Mouse (Mus musculus) limb, embryonic 15.5 days (tissue): ENCODE results near the gene Sirt2. TPM values are rescaled to one million over a fixed set of nuclear protein-coding genes. Genes with fewer than 3 reads are reported as not detected.

Experiments
- ATAC-seq: fragments of 200-750 bp; cut with Nextera tagmentation; 2 replicates; pipeline ENCODE4 v1.8.0; 2017; ENCODE audit warnings: low read depth, moderate TSS enrichment; ENCODE audit not compliant: insufficient number of reproducible peaks, low FRiP score, low TSS enrichment
- H3K27ac ChIP-seq: fragments of 300-500 bp; sonication (generic); 2 replicates; pipeline ENCODE4 v1.5.1; 2015; ENCODE audit warnings: moderate library complexity, mild to moderate bottlenecking, inconsistent platforms
- H3K27me3 ChIP-seq: fragments of 300-500 bp; sonication (generic); 2 replicates; pipeline ENCODE4 v1.6.1; 2015; ENCODE audit warnings: inconsistent platforms
- H3K36me3 ChIP-seq: fragments of 300-500 bp; sonication (generic); 2 replicates; pipeline ENCODE4 v1.6.1; 2015; ENCODE audit warnings: inconsistent platforms
- H3K4me1 ChIP-seq: fragments of 300-500 bp; sonication (generic); 2 replicates; pipeline ENCODE4 v1.6.1; 2015; ENCODE audit warnings: inconsistent platforms
- H3K4me2 ChIP-seq: fragments of 300-500 bp; sonication (generic); 2 replicates; pipeline ENCODE4 v1.6.1; 2015; ENCODE audit warnings: mild to moderate bottlenecking, inconsistent platforms
- H3K4me3 ChIP-seq: fragments of 300-500 bp; sonication (generic); 2 replicates; pipeline ENCODE4 v1.5.1; 2015; ENCODE audit warnings: mild to moderate bottlenecking, inconsistent platforms
- H3K9ac ChIP-seq: fragments of 300-500 bp; sonication (generic); 2 replicates; pipeline ENCODE4 v1.6.1; 2015; ENCODE audit warnings: inconsistent platforms
- H3K9me3 ChIP-seq: fragments of 300-500 bp; sonication (generic); 2 replicates; pipeline ENCODE4 v1.6.1; 2016; ENCODE audit warnings: inconsistent platforms
- WGBS: fragments of 180-500 bp; shearing (Covaris S2); methylation state at CpG from one replicate; pipeline ENCODE4 v1.1.7; 2015; 5-methylcytosine and 5-hydroxymethylcytosine counted together
- polyA plus RNA-seq: library from polyadenylated mRNA; unstranded; fragments of >200 nt; fragmentation: Nextera tagmentation; extraction: Ambion mirVana; gene quantifications from 2 replicates; pipeline ENCODE4 v1.2.1, GENCODE M21; 2015

Gene Sirt2
- polyA plus RNA-seq, 1 experiment from 2014 or later, result 79.8 TPM

- 11% methylated on average over 10 of the region's 10 CpGs for WGBS
- ATAC-seq, result peak; percentile 40; the same call in 1 of the 2 replicates
- peak overlapping the region; percentile 94 for H3K27ac ChIP-seq
- H3K4me3 ChIP-seq, result no peak overlapping the region
- no peaks in the 10 kb centered on the region for H3K27me3 ChIP-seq
- H3K9me3 ChIP-seq, result no peaks in the 10 kb centered on the region
- peaks cover 31% of the 10 kb centered on the region for H3K4me1 ChIP-seq
- H3K4me2 ChIP-seq, result peak overlapping the region; percentile 25; the same call in 1 of the 2 replicates
- H3K9ac ChIP-seq, result no peak overlapping the region
- H3K36me3 ChIP-seq, result no peaks in the 10 kb centered on the region
Observed at GRCm38 (mm10) chr7:28801901-28802670, 35.6 kb downstream of the Sirt2 start.

GRCm38 (mm10) chr7:28802846-28803588, 36.5 kb downstream of the Sirt2 start:
- ATAC-seq, result peak; percentile 64; the same call in 1 of the 2 replicates

GRCm38 (mm10) chr7:28803756-28804155, 37.2 kb downstream of the Sirt2 start:
- Histone ChIP-seq H3K9ac (no peak overlapping the region), H3K4me1 (peaks cover 39% of the 10 kb centered on the region), H3K4me2 (0 out of 2 replicates have a peak overlapping the region, but pooled peaks have one; percentile 0), H3K36me3 (no peaks in the 10 kb centered on the region), H3K27me3 (no peaks in the 10 kb centered on the region), H3K4me3 (no peak overlapping the region), H3K27ac (peak overlapping the region; percentile 94), H3K9me3 (no peaks in the 10 kb centered on the region)
- 34% methylated on average over 4 of the region's 4 CpGs for whole genome bisulfite sequencing
- no peak for ATAC-seq

More at GRCm38 (mm10) chr7:28802846-28803588, 36.5 kb downstream of the Sirt2 start:
- Histone ChIP-seq H3K4me2 (peak overlapping the region; percentile 25; the same call in 1 of the 2 replicates), H3K9me3 (no peaks in the 10 kb centered on the region), H3K36me3 (no peaks in the 10 kb centered on the region), H3K27ac (peak overlapping the region; percentile 94), H3K4me3 (no peak overlapping the region), H3K27me3 (no peaks in the 10 kb centered on the region), H3K9ac (no peak overlapping the region), H3K4me1 (peaks cover 36% of the 10 kb centered on the region)
- 14% methylated on average over 10 of the region's 10 CpGs for WGBS

- no peak overlapping the region for H3K4me2 ChIP-seq
- H3K9me3 ChIP-seq, result no peaks in the 10 kb centered on the region
- H3K36me3 ChIP-seq, result no peaks in the 10 kb centered on the region
- no peak for ATAC-seq
- no peaks in the 10 kb centered on the region for H3K27me3 ChIP-seq
- H3K27ac ChIP-seq, result no peak overlapping the region
- H3K9ac ChIP-seq, result no peak overlapping the region
- peaks cover 34% of the 10 kb centered on the region for H3K4me1 ChIP-seq
- WGBS, result 63% methylated on average over 4 of the region's 4 CpGs
- H3K4me3 ChIP-seq, result no peak overlapping the region
Observed at GRCm38 (mm10) chr7:28806869-28807268, 40.3 kb downstream of the Sirt2 start.

- no peak for ATAC-seq
- H3K9me3 ChIP-seq, result no peaks in the 10 kb centered on the region
- peak overlapping the region; percentile 100 for H3K27ac ChIP-seq
- peak overlapping the region; percentile 76 for H3K4me3 ChIP-seq
- H3K36me3 ChIP-seq, result peaks cover 6% of the 10 kb centered on the region; the same call in 1 of the 2 replicates
- no peaks in the 10 kb centered on the region for H3K27me3 ChIP-seq
- WGBS, result 34% methylated on average over 7 of the region's 8 CpGs
- peak overlapping the region; percentile 89; the same call in 1 of the 2 replicates for H3K9ac ChIP-seq
- H3K4me2 ChIP-seq, result peak overlapping the region; percentile 90
- peaks cover 34% of the 10 kb centered on the region for H3K4me1 ChIP-seq
Observed at GRCm38 (mm10) chr7:28807641-28808220, 41.2 kb downstream of the Sirt2 start.

- ATAC-seq, result peak; percentile 22
- 2% methylated on average over 35 of the region's 35 CpGs for WGBS
Observed at GRCm38 (mm10) chr7:28808221-28808941, 41.8 kb downstream of the Sirt2 start, which contains the start of gene Hnrnpl. Gene Hnrnpl, plus strand, starts transcription at chr7:28808541.

GRCm38 (mm10) chr7:28808957-28809393, 42.4 kb downstream of the Sirt2 start:
- Histone ChIP-seq H3K4me3 (peak overlapping the region; percentile 76), H3K9me3 (no peaks in the 10 kb centered on the region), H3K27ac (peak overlapping the region; percentile 100), H3K36me3 (peaks cover 18% of the 10 kb centered on the region), H3K4me1 (peaks cover 35% of the 10 kb centered on the region), H3K27me3 (no peaks in the 10 kb centered on the region), H3K9ac (peak overlapping the region; percentile 89), H3K4me2 (peak overlapping the region; percentile 90)
- WGBS, result under 1% methylated on average over 31 of the region's 32 CpGs
- ATAC-seq, result peak; percentile 76

More at GRCm38 (mm10) chr7:28808221-28808941, 41.8 kb downstream of the Sirt2 start, which contains the start of gene Hnrnpl:
- Histone ChIP-seq H3K9ac (peak within 1 kb of the TSS; percentile 89), H3K4me3 (peak within 1 kb of the TSS; percentile 76), H3K9me3 (no peaks in the 10 kb centered on the region), H3K36me3 (peaks cover 12% of the 10 kb centered on the region), H3K4me2 (peak within 1 kb of the TSS; percentile 90), H3K27me3 (no peaks in the 10 kb centered on the region), H3K4me1 (peaks cover 34% of the 10 kb centered on the region), H3K27ac (peak within 1 kb of the TSS; percentile 100)

- no peaks in the 10 kb centered on the region for H3K27me3 ChIP-seq
- WGBS, result under 1% methylated on average over 35 of the region's 35 CpGs
- H3K4me2 ChIP-seq, result peak overlapping the region; percentile 90
- H3K9me3 ChIP-seq, result no peaks in the 10 kb centered on the region
- H3K4me3 ChIP-seq, result peak overlapping the region; percentile 76
- H3K4me1 ChIP-seq, result peaks cover 33% of the 10 kb centered on the region
- H3K27ac ChIP-seq, result peak overlapping the region; percentile 100
- H3K36me3 ChIP-seq, result peaks cover 24% of the 10 kb centered on the region
- H3K9ac ChIP-seq, result peak overlapping the region; percentile 65
- peak; percentile 3; the same call in 1 of the 2 replicates for ATAC-seq
Observed at GRCm38 (mm10) chr7:28809401-28810089, 43.0 kb downstream of the Sirt2 start.

- Histone ChIP-seq H3K36me3 (peaks cover 32% of the 10 kb centered on the region), H3K4me3 (peak overlapping the region; percentile 76), H3K27ac (peak overlapping the region; percentile 100), H3K4me1 (peaks cover 35% of the 10 kb centered on the region), H3K4me2 (peak overlapping the region; percentile 90), H3K9me3 (no peaks in the 10 kb centered on the region), H3K9ac (peak overlapping the region; percentile 74), H3K27me3 (no peaks in the 10 kb centered on the region)
- ATAC-seq, result peak; percentile 93
- under 1% methylated on average over 61 of the region's 70 CpGs for WGBS
Observed at GRCm38 (mm10) chr7:28810107-28811066, 43.9 kb downstream of the Sirt2 start.

- peak overlapping the region; percentile 63 for H3K4me2 ChIP-seq
- H3K9me3 ChIP-seq, result no peaks in the 10 kb centered on the region
- peak overlapping the region; percentile 74 for H3K9ac ChIP-seq
- H3K27ac ChIP-seq, result peak overlapping the region; percentile 98
- WGBS, result under 1% methylated on average over 40 of the region's 40 CpGs
- peaks cover 42% of the 10 kb centered on the region for H3K4me1 ChIP-seq
- no peak; the same call in 1 of the 2 replicates for ATAC-seq
- peaks cover 41% of the 10 kb centered on the region for H3K36me3 ChIP-seq
- H3K4me3 ChIP-seq, result peak overlapping the region; percentile 76
- H3K27me3 ChIP-seq, result no peaks in the 10 kb centered on the region
Observed at GRCm38 (mm10) chr7:28811228-28811627, 44.7 kb downstream of the Sirt2 start.
